Mouse (Mus musculus) lung, adult 2 months (tissue): Measurements from ENCODE around the gene Bcas1.

ENCODE experiments used
- CTCF ChIP-seq: fragments of 200-500 bp; IDR thresholded peaks from 2 replicates; pipeline ENCODE4 v1.5.1; 2011; ENCODE audit warnings: mild to moderate bottlenecking, low read length, control low read depth; ENCODE audit not compliant: insufficient read depth
- POLR2A ChIP-seq: fragments of 200-500 bp; IDR thresholded peaks from 2 replicates; pipeline ENCODE4 v1.6.1; 2011; ENCODE audit warnings: low read depth, mild to moderate bottlenecking, control low read depth, low read length, borderline replicate concordance; ENCODE audit errors: extremely low read depth

DNA sequence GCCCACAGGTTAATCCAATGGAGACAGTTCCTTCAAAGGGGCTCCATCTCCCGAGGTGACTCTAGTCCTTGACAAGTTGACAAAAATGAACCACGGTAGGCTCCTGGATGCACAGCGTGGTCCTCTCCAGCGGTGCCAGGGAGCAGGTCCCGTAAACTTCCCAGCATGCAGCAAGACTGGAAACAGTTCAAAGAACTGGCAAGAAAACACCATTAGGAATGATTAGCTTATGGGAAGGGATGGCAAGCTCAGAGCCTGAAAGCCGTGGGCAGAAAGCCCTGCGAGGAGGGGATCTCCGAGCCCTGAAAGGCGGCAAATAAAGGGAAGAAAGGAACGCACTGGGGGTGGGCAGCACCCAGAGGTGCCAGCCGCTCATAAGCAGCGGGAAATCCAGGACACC, 122.9 kb downstream of the Bcas1 start:
- no peak for TF ChIP-seq CTCF
- TF ChIP-seq POLR2A: no peak
